Mouse (Mus musculus): ENCODE results near the gene Col6a2. TPM values are rescaled to one million over a fixed set of nuclear protein-coding genes. Genes with fewer than 3 reads are reported as not detected.

The Col6a2 gene
- polyA plus RNA-seq, 1 experiment from 2014 or later = 6.2 TPM

GRCm38 (mm10) chr10:76571070-76571469 lies 52.4 kb downstream of the Col6a2 start:
- H3K4me3 ChIP-seq (ENCODE audit: low read depth, low read length) = no peak overlapping the region
- H3K4me2 ChIP-seq (ENCODE audit: low read depth, low read length) = no peak overlapping the region
- no peaks in the 10 kb centered on the region for H3K9me3 ChIP-seq (ENCODE audit: low read length)
- WGBS (ENCODE audit: insufficient replicate concordance) = 34% methylated on average over 2 of the region's 2 CpGs
- TF ChIP-seq CTCF (IDR thresholded peaks at IDR 0.05; ENCODE audit: low read depth) (no peak), EP300 (IDR thresholded peaks at IDR 0.05; ENCODE audit: low read depth) (no peak)
- H3K36me3 ChIP-seq (replicated peaks; ENCODE audit: insufficient read depth, low read length) = no peaks in the 10 kb centered on the region
- no peak for ATAC-seq
- no peak overlapping the region for H3K9ac ChIP-seq (replicated peaks)
- no peak overlapping the region for H3K27ac ChIP-seq (ENCODE audit: low read depth)
- no peaks in the 10 kb centered on the region for H3K27me3 ChIP-seq (ENCODE audit: insufficient read depth, low read length)
- no peak for DNase-seq
- peaks cover 8% of the 10 kb centered on the region; the same call in 1 of the 2 replicates for H3K4me1 ChIP-seq (ENCODE audit: insufficient read depth)

GRCm38 (mm10) chr10:76569996-76570685 lies 53.3 kb downstream of the Col6a2 start:
- Histone ChIP-seq H3K27ac (ENCODE audit: low read depth) (no peak overlapping the region), H3K4me1 (ENCODE audit: insufficient read depth) (peaks cover 7% of the 10 kb centered on the region; the same call in 1 of the 2 replicates), H3K4me3 (ENCODE audit: low read depth, low read length) (no peak overlapping the region), H3K27me3 (ENCODE audit: insufficient read depth, low read length) (no peaks in the 10 kb centered on the region), H3K9ac (replicated peaks) (no peak overlapping the region), H3K36me3 (replicated peaks; ENCODE audit: insufficient read depth, low read length) (no peaks in the 10 kb centered on the region), H3K9me3 (ENCODE audit: low read length) (no peaks in the 10 kb centered on the region), H3K4me2 (ENCODE audit: low read depth, low read length) (no peak overlapping the region)
- no peak for TF ChIP-seq EP300 (IDR thresholded peaks at IDR 0.05; ENCODE audit: low read depth)
- TF ChIP-seq CTCF (IDR thresholded peaks at IDR 0.05; ENCODE audit: low read depth) = no peak
- 86% methylated on average over 22 of the region's 22 CpGs for whole genome bisulfite sequencing (ENCODE audit: insufficient replicate concordance)
- no peak for DNase-seq
- ATAC-seq = peak; percentile 43; the same call in 1 of the 2 replicates

GRCm38 (mm10) chr10:76561972-76562371 lies 61.5 kb downstream of the Col6a2 start, which contains the start of gene Spatc1l:
Spatc1l (plus strand) TSS chr10:76562272.
- H3K4me2 ChIP-seq (ENCODE audit: low read depth, low read length) = no peak within 1 kb of the TSS
- DNase-seq (no peak), ATAC-seq (no peak)
- no peaks in the 10 kb centered on the region for H3K9me3 ChIP-seq (ENCODE audit: low read length)
- TF ChIP-seq CTCF (IDR thresholded peaks at IDR 0.05; ENCODE audit: low read depth) (no peak), EP300 (IDR thresholded peaks at IDR 0.05; ENCODE audit: low read depth) (no peak)
- H3K36me3 ChIP-seq (replicated peaks; ENCODE audit: insufficient read depth, low read length) = no peaks in the 10 kb centered on the region
- H3K9ac ChIP-seq (replicated peaks) = no peak within 1 kb of the TSS
- no peaks in the 10 kb centered on the region for H3K27me3 ChIP-seq (ENCODE audit: insufficient read depth, low read length)
- 83% methylated on average over 10 of the region's 10 CpGs for WGBS (ENCODE audit: insufficient replicate concordance)
- no peaks in the 10 kb centered on the region for H3K4me1 ChIP-seq (ENCODE audit: insufficient read depth)
- no peak within 1 kb of the TSS for H3K4me3 ChIP-seq (ENCODE audit: low read depth, low read length)
- H3K27ac ChIP-seq (ENCODE audit: low read depth) = no peak within 1 kb of the TSS

- H3K4me3 ChIP-seq (ENCODE audit: low read depth, low read length) = no peak overlapping the region
- H3K27me3 ChIP-seq (ENCODE audit: insufficient read depth, low read length) = no peaks in the 10 kb centered on the region
- TF ChIP-seq CTCF (IDR thresholded peaks at IDR 0.05; ENCODE audit: low read depth) = no peak
- no peak for TF ChIP-seq EP300 (IDR thresholded peaks at IDR 0.05; ENCODE audit: low read depth)
- DNase-seq = no peak
- no peaks in the 10 kb centered on the region for H3K4me1 ChIP-seq (ENCODE audit: insufficient read depth)
- H3K9ac ChIP-seq (replicated peaks) = no peak overlapping the region
- H3K9me3 ChIP-seq (ENCODE audit: low read length) = no peaks in the 10 kb centered on the region
- H3K4me2 ChIP-seq (ENCODE audit: low read depth, low read length) = no peak overlapping the region
- no peak overlapping the region for H3K27ac ChIP-seq (ENCODE audit: low read depth)
- ATAC-seq = no peak
- peaks cover 34% of the 10 kb centered on the region for H3K36me3 ChIP-seq (replicated peaks; ENCODE audit: insufficient read depth, low read length)
- 84% methylated on average over 5 of the region's 5 CpGs for WGBS (ENCODE audit: insufficient replicate concordance)
Measured at GRCm38 (mm10) chr10:76554061-76554460, 69.4 kb downstream of the Col6a2 start.

DNA sequence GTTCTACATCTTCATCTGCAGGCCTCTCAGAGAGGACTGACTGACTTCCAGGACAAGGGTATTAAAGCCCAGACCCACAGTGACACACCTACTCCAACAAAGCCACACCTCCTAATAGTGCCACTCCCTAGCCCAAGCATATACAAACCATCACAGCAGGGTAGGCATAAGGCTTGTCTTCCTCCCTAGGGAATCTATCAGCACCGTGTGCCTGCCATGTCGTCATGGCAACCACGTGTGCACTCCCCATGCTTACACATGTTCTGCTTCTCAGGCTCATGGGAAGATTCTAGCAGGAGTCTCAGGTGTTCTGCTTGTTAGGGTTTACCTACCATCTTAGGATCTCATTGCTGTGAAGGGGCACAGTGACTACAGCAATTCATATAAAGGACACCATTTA lies 71.9 kb downstream of the Col6a2 start:
- WGBS (ENCODE audit: insufficient replicate concordance) = 68% methylated on average over 3 of the region's 3 CpGs
- DNase-seq = no peak
- Histone ChIP-seq H3K9ac (replicated peaks) (no peak overlapping the region), H3K27me3 (ENCODE audit: insufficient read depth, low read length) (no peaks in the 10 kb centered on the region), H3K4me2 (ENCODE audit: low read depth, low read length) (no peak overlapping the region), H3K36me3 (replicated peaks; ENCODE audit: insufficient read depth, low read length) (peaks cover 52% of the 10 kb centered on the region), H3K4me1 (ENCODE audit: insufficient read depth) (no peaks in the 10 kb centered on the region), H3K9me3 (ENCODE audit: low read length) (no peaks in the 10 kb centered on the region), H3K4me3 (ENCODE audit: low read depth, low read length) (no peak overlapping the region), H3K27ac (ENCODE audit: low read depth) (no peak overlapping the region)
- no peak for ATAC-seq
- TF ChIP-seq EP300 (IDR thresholded peaks at IDR 0.05; ENCODE audit: low read depth) (no peak), CTCF (IDR thresholded peaks at IDR 0.05; ENCODE audit: low read depth) (no peak)

DNA sequence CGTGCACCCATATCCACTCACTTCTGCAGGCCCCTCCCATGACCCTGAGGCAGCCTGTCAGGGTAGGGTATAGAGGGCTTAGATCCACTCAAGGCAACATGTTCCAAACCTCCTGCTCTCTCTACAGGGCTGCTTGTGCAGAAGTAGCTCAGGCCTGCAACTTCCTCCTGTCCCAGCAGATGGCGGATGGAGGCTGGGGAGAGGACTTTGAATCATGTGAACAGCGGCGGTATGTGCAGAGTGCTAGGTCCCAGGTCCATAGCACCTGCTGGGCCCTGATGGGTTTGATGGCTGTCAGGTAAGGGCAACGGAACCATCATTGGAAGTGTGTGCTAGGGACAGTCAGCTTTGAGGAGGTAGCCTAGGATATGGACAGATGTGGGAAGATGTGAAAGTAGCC lies 73.0 kb downstream of the Col6a2 start:
- Histone ChIP-seq H3K9me3 (ENCODE audit: low read length) (no peaks in the 10 kb centered on the region), H3K9ac (replicated peaks) (no peak overlapping the region), H3K27ac (ENCODE audit: low read depth) (no peak overlapping the region), H3K4me2 (ENCODE audit: low read depth, low read length) (no peak overlapping the region), H3K4me1 (ENCODE audit: insufficient read depth) (no peaks in the 10 kb centered on the region), H3K36me3 (replicated peaks; ENCODE audit: insufficient read depth, low read length) (peaks cover 54% of the 10 kb centered on the region), H3K27me3 (ENCODE audit: insufficient read depth, low read length) (no peaks in the 10 kb centered on the region), H3K4me3 (ENCODE audit: low read depth, low read length) (no peak overlapping the region)
- ATAC-seq (no peak), DNase-seq (no peak)
- WGBS (ENCODE audit: insufficient replicate concordance) = 84% methylated on average over 5 of the region's 5 CpGs
- TF ChIP-seq EP300 (IDR thresholded peaks at IDR 0.05; ENCODE audit: low read depth) (no peak), CTCF (IDR thresholded peaks at IDR 0.05; ENCODE audit: low read depth) (peak; percentile 54)
